Mouse (Mus musculus) thymus, adult 2 months (tissue): ENCODE measurements around the gene Angptl2. TPM values are rescaled to one million over a fixed set of nuclear protein-coding genes. Genes with fewer than 3 reads are reported as not detected.

Experiments used
- DNase-seq: peaks from one replicate; pipeline ENCODE4 v3.0.0; 2021
- H3K27ac ChIP-seq: fragments of 200-500 bp; 2 replicates; pipeline ENCODE4 v1.5.1; 2012; ENCODE audit warnings: low read length, control low read depth; ENCODE audit not compliant: control insufficient read depth, insufficient read depth
- H3K27me3 ChIP-seq: fragments of 200-500 bp; 2 replicates; pipeline ENCODE4 v1.6.1; 2012; ENCODE audit warnings: mild to moderate bottlenecking, low read length, moderate library complexity, mixed read lengths; ENCODE audit not compliant: control insufficient read depth, insufficient read depth
- H3K36me3 ChIP-seq: fragments of 200-500 bp; 2 replicates; pipeline ENCODE4 v1.6.1; 2012; ENCODE audit warnings: mild to moderate bottlenecking, low read length, moderate library complexity; ENCODE audit not compliant: control insufficient read depth, insufficient read depth
- H3K4me1 ChIP-seq: fragments of 200-500 bp; replicated peaks from 2 replicates; pipeline ENCODE4 v1.6.1; 2012; ENCODE audit warnings: low read length; ENCODE audit not compliant: control insufficient read depth, insufficient read depth
- H3K4me3 ChIP-seq: fragments of 200-500 bp; 2 replicates; pipeline ENCODE4 v1.5.1; 2012; ENCODE audit warnings: mild to moderate bottlenecking, low read length, control low read depth, moderate library complexity; ENCODE audit not compliant: control insufficient read depth, insufficient read depth
- CTCF ChIP-seq: fragments of 200-500 bp; IDR thresholded peaks from 2 replicates; pipeline ENCODE4 v1.5.1; 2012; ENCODE audit warnings: mild to moderate bottlenecking, control low read depth, low read length, moderate library complexity, borderline replicate concordance; ENCODE audit not compliant: control insufficient read depth, poor library complexity, insufficient read depth; ENCODE audit errors: extremely low read depth
- POLR2A ChIP-seq: fragments of 200-500 bp; IDR thresholded peaks from 2 replicates; pipeline ENCODE4 v1.6.1; 2012; ENCODE audit warnings: mild to moderate bottlenecking, low read length, control low read depth, moderate library complexity; ENCODE audit not compliant: control insufficient read depth, poor library complexity, insufficient read depth; ENCODE audit errors: extremely low read depth
- WGBS: fragments of 180-500 bp; shearing (Covaris S2); methylation state at CpG from one replicate; pipeline ENCODE4 v1.1.7; 2018; 5-methylcytosine and 5-hydroxymethylcytosine counted together
- polyA plus RNA-seq: library from polyadenylated mRNA; depleted of rRNA; stranded (reverse); fragments of >200 nt; gene quantifications from 2 replicates; pipeline ENCODE4 v1.2.3, GENCODE M21; 2012; rRNA removed

The Angptl2 gene
- polyA plus RNA-seq, 1 experiment = 64.5 TPM

GRCm38 (mm10) chr2:33292057-33292456, 76.2 kb downstream of the Angptl2 start:
- 91% methylated on average over 2 of the region's 2 CpGs for WGBS
- Histone ChIP-seq H3K4me3 (no peak overlapping the region), H3K36me3 (no peaks in the 10 kb centered on the region), H3K27ac (no peak overlapping the region), H3K27me3 (no peaks in the 10 kb centered on the region), H3K4me1 (no peaks in the 10 kb centered on the region)
- TF ChIP-seq CTCF = no peak
- DNase-seq = no peak

- no peak overlapping the region for H3K4me3 ChIP-seq
- WGBS = 64% methylated on average over 5 of the region's 5 CpGs
- no peaks in the 10 kb centered on the region for H3K27me3 ChIP-seq
- no peak for DNase-seq
- no peaks in the 10 kb centered on the region for H3K4me1 ChIP-seq
- no peaks in the 10 kb centered on the region for H3K36me3 ChIP-seq
- TF ChIP-seq POLR2A (no peak), CTCF (no peak)
- H3K27ac ChIP-seq = no peak overlapping the region
These were observed 79.2 kb downstream of the Angptl2 start for GRCm38 (mm10) chr2:33295115-33295514.

Other genes starting within 250 kb of the Angptl2 start
- gene Slc2a8, start 234.0 kb upstream of the Angptl2 start, polyA plus RNA-seq = 29.8 and 32.6 TPM in 2 replicates
- gene Garnl3, start 84.4 kb upstream of the Angptl2 start, polyA plus RNA-seq = 0.96 and 1.2 TPM in 2 replicates
- 18.8 and 20.4 TPM in 2 replicates for gene Ralgps1, start 155.4 kb downstream of the Angptl2 start, polyA plus RNA-seq
- gene Zbtb34, start 215.3 kb downstream of the Angptl2 start, polyA plus RNA-seq = 22.0 and 27.6 TPM in 2 replicates